Mouse (Mus musculus) bone marrow macrophage, adult 2 months (primary cell): ENCODE results near the gene 4933411K16Rik.

Source experiments
- CTCF ChIP-seq: IDR thresholded peaks from 2 replicates; pipeline ENCODE4 v1.5.1; 2012; ENCODE audit warnings: low read depth, mild to moderate bottlenecking, low read length, moderate library complexity
- POLR2A ChIP-seq: IDR thresholded peaks from 2 replicates; pipeline ENCODE4 v1.6.1; 2012; ENCODE audit warnings: mild to moderate bottlenecking, low read depth, low read length, borderline replicate concordance

DNA sequence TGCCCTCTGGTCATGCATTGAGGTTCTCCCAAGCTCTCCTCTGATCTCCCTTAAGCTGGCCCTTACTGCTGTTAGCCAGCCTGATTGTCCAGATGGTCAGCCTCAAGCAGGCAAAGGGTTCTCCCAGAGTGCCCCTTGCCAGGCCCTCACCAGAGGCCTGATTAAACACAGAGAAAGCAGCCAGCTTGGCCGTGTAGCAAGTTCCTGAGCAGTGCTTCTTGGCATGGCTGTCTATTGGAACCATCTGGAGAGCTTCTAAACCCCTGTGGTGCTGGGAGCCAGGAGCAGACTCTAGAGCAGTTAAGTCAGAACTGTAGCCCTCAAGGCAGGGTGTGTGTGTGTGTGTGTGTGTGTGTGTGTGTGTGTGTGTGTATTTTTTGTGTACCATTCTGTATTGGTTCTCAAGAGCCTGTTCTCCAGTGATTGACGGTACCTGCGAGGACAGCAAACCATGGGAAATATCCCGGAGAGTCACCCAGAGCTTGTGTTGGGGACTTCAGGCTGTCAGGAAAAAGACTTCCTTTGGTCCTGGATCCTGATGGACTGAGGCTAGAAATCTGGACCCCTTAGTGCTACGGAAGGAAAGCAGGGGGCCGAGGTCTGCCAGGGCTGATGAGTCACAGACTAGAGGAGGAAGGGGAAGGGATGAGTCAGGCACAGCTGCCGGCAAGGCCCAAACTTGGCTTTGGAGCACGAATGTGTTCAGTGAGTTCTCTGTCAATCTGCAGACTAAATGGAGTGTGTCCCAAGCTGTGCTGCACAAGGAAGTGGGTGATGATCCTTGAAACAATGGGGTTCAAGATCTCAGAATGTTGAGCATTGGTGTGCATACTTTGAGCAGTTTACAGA lies 34.4 kb upstream of the 4933411K16Rik start:
- no peak for TF ChIP-seq POLR2A
- no peak for TF ChIP-seq CTCF
